Mouse (Mus musculus) forebrain, embryonic 14.5 days (tissue): ENCODE results near the gene Tlx2. TPM values are rescaled to one million over a fixed set of nuclear protein-coding genes. Genes with fewer than 3 reads are reported as not detected.

ENCODE experiments used
- ATAC-seq: fragments of 200-750 bp; cut with Nextera tagmentation; 2 replicates; pipeline ENCODE4 v1.8.0; 2017; ENCODE audit warnings: mild to moderate bottlenecking, moderate library complexity
- DNase-seq: peaks from one replicate; pipeline ENCODE4 v3.0.0-alpha.2; 2015; ENCODE audit warnings: low spot score
- H3K27ac ChIP-seq: fragments of 300-500 bp; sonication (generic); 2 replicates; pipeline ENCODE4 v1.5.1; 2014; ENCODE audit warnings: low read depth, mild to moderate bottlenecking, control low read depth, low read length, moderate library complexity
- H3K27me3 ChIP-seq: fragments of 300-500 bp; sonication (generic); replicated peaks from 2 replicates; pipeline ENCODE4 v1.6.1; 2014; ENCODE audit warnings: low read length, control low read depth, mixed read lengths; ENCODE audit not compliant: control insufficient read depth, insufficient read depth
- H3K36me3 ChIP-seq: fragments of 300-500 bp; sonication (generic); 2 replicates; pipeline ENCODE4 v1.6.1; 2014; ENCODE audit warnings: low read length, control low read depth; ENCODE audit not compliant: control insufficient read depth, insufficient read depth
- H3K4me1 ChIP-seq: fragments of 300-500 bp; sonication (generic); 2 replicates; pipeline ENCODE4 v1.6.1; 2014; ENCODE audit warnings: antibody characterized with exemption, low read length, control low read depth; ENCODE audit not compliant: control insufficient read depth, insufficient read depth
- H3K4me2 ChIP-seq: fragments of 300-500 bp; sonication (generic); 2 replicates; pipeline ENCODE4 v1.6.1; 2014; ENCODE audit warnings: mild to moderate bottlenecking, control low read depth, low read length
- H3K4me3 ChIP-seq: fragments of 300-500 bp; sonication (generic); 2 replicates; pipeline ENCODE4 v1.5.1; 2014; ENCODE audit warnings: low read depth, low read length, control low read depth
- H3K9ac ChIP-seq: fragments of 300-500 bp; sonication (generic); 2 replicates; pipeline ENCODE4 v1.6.1; 2014; ENCODE audit warnings: mild to moderate bottlenecking, low read length, control low read depth, moderate library complexity
- H3K9me3 ChIP-seq: fragments of 300-500 bp; sonication (generic); replicated peaks from 2 replicates; pipeline ENCODE4 v1.6.1; 2016; ENCODE audit warnings: low read length, control low read depth, mixed read lengths; ENCODE audit not compliant: control insufficient read depth
- WGBS: fragments of 180-500 bp; shearing (Covaris S2); extraction: QIAGEN DNeasy Blood & Tissue Kit; methylation state at CpG from one replicate; pipeline ENCODE4 v1.1.7; 2014; 5-methylcytosine and 5-hydroxymethylcytosine counted together
- polyA plus RNA-seq: library from polyadenylated mRNA; unstranded; fragments of >200 nt; fragmentation: Nextera tagmentation; extraction: Ambion mirVana; gene quantifications from 2 replicates; pipeline ENCODE4 v1.2.1, GENCODE M21; 2014

The Tlx2 gene
- polyA plus RNA-seq, 1 experiment from 2014 or later = not detected

- 1% methylated on average over 48 of the region's 58 CpGs for WGBS
- Histone ChIP-seq H3K4me1 (peaks cover 12% of the 10 kb centered on the region), H3K36me3 (peaks cover 33% of the 10 kb centered on the region), H3K9me3 (no peaks in the 10 kb centered on the region), H3K27me3 (no peaks in the 10 kb centered on the region), H3K9ac (peak within 1 kb of the TSS; percentile 94), H3K27ac (peak within 1 kb of the TSS; percentile 72), H3K4me2 (peak within 1 kb of the TSS; percentile 95), H3K4me3 (peak within 1 kb of the TSS; percentile 83)
- DNase-seq = peak; percentile 91
- peak; percentile 89 for ATAC-seq
Observed at GRCm38 (mm10) chr6:83115011-83115671, 45.0 kb upstream of the Tlx2 start, which contains the start of gene Mogs. Gene Mogs (plus strand): TSS chr6:83115496.

- 90% methylated on average over 4 of the region's 4 CpGs for WGBS
- Histone ChIP-seq H3K36me3 (0 out of 2 replicates have a peak, but pooled peaks cover 5% of the 10 kb centered on the region), H3K4me2 (no peak overlapping the region), H3K4me3 (no peak overlapping the region), H3K9me3 (no peaks in the 10 kb centered on the region), H3K27me3 (no peaks in the 10 kb centered on the region), H3K9ac (no peak overlapping the region), H3K4me1 (peaks cover 15% of the 10 kb centered on the region), H3K27ac (no peak overlapping the region)
- no peak for ATAC-seq
- no peak for DNase-seq
Observed at GRCm38 (mm10) chr6:83111510-83112136, 41.5 kb upstream of the Tlx2 start.

GRCm38 (mm10) chr6:83108762-83109668 lies 38.9 kb upstream of the Tlx2 start, which contains the start of gene Mrpl53:
Gene Mrpl53 (plus strand): TSS chr6:83109040.
- DNase-seq = peak; percentile 82
- Histone ChIP-seq H3K27ac (peak within 1 kb of the TSS; percentile 74), H3K27me3 (no peaks in the 10 kb centered on the region), H3K9me3 (no peaks in the 10 kb centered on the region), H3K36me3 (0 out of 2 replicates have a peak, but pooled peaks cover 5% of the 10 kb centered on the region), H3K9ac (peak within 1 kb of the TSS; percentile 93), H3K4me3 (peak within 1 kb of the TSS; percentile 94), H3K4me1 (peaks cover 8% of the 10 kb centered on the region), H3K4me2 (peak within 1 kb of the TSS; percentile 93)
- ATAC-seq = peak; percentile 83
- under 1% methylated on average over 76 of the region's 76 CpGs for WGBS

- Histone ChIP-seq H3K27me3 (no peaks in the 10 kb centered on the region), H3K9ac (peak overlapping the region; percentile 93), H3K4me3 (peak overlapping the region; percentile 94), H3K27ac (no peak overlapping the region), H3K36me3 (0 out of 2 replicates have a peak, but pooled peaks cover 5% of the 10 kb centered on the region), H3K4me2 (peak overlapping the region; percentile 93), H3K4me1 (peaks cover 12% of the 10 kb centered on the region), H3K9me3 (no peaks in the 10 kb centered on the region)
- 35% methylated on average over 13 of the region's 13 CpGs for WGBS
- DNase-seq (peak; percentile 74), ATAC-seq (no peak)
Observed at GRCm38 (mm10) chr6:83107566-83108400, 37.7 kb upstream of the Tlx2 start.

GRCm38 (mm10) chr6:83104158-83104557 lies 34.1 kb upstream of the Tlx2 start:
- no peak overlapping the region for H3K4me3 ChIP-seq
- no peak overlapping the region for H3K4me2 ChIP-seq
- ATAC-seq = peak; percentile 33; the same call in 1 of the 2 replicates
- H3K9ac ChIP-seq = no peak overlapping the region
- no peak overlapping the region for H3K27ac ChIP-seq
- no peaks in the 10 kb centered on the region for H3K27me3 ChIP-seq
- H3K9me3 ChIP-seq = no peaks in the 10 kb centered on the region
- H3K4me1 ChIP-seq = peaks cover 19% of the 10 kb centered on the region
- peak; percentile 84 for DNase-seq
- 47% methylated on average over 4 of the region's 4 CpGs for WGBS
- H3K36me3 ChIP-seq = no peaks in the 10 kb centered on the region

- Histone ChIP-seq H3K9ac (peak overlapping the region; percentile 80), H3K4me1 (peaks cover 14% of the 10 kb centered on the region), H3K9me3 (no peaks in the 10 kb centered on the region), H3K27ac (no peak overlapping the region), H3K4me3 (no peak overlapping the region), H3K36me3 (no peaks in the 10 kb centered on the region), H3K4me2 (peak overlapping the region; percentile 100; the same call in 1 of the 2 replicates), H3K27me3 (no peaks in the 10 kb centered on the region)
- WGBS = 45% methylated on average over 11 of the region's 11 CpGs
- DNase-seq (no peak), ATAC-seq (no peak)
Observed at GRCm38 (mm10) chr6:83103130-83103650, 33.1 kb upstream of the Tlx2 start.

GRCm38 (mm10) chr6:83101688-83102556 lies 31.8 kb upstream of the Tlx2 start:
- H3K27ac ChIP-seq = peak overlapping the region; percentile 66
- no peaks in the 10 kb centered on the region for H3K9me3 ChIP-seq
- DNase-seq = peak; percentile 70
- H3K9ac ChIP-seq = peak overlapping the region; percentile 80
- H3K4me3 ChIP-seq = peak overlapping the region; percentile 72
- peak; percentile 78 for ATAC-seq
- H3K36me3 ChIP-seq = no peaks in the 10 kb centered on the region
- under 1% methylated on average over 65 of the region's 74 CpGs for WGBS
- H3K27me3 ChIP-seq = no peaks in the 10 kb centered on the region
- H3K4me2 ChIP-seq = peak overlapping the region; percentile 100
- peaks cover 12% of the 10 kb centered on the region for H3K4me1 ChIP-seq
